Mouse (Mus musculus) stomach, postnatal 0 days (tissue): ENCODE measurements at regions not wholly inside any gene's neighbourhood (a gene's known extent, or its start where the extent isn't known, plus 50 kb on each side); places are given as distances from the start of the nearest gene placed in this dataset.
A peak's percentile ranks its signal among the peaks of the same experiment; 100 is the strongest.

ENCODE experiments used
- ATAC-seq: fragments of 200-750 bp; cut with Nextera tagmentation; 2 replicates; pipeline ENCODE4 v1.8.0; 2017; ENCODE audit not compliant: low FRiP score, low TSS enrichment
- DNase-seq: peaks from one replicate; pipeline ENCODE4 v3.0.0-alpha.2; 2016; ENCODE audit warnings: low spot score
- H3K27ac ChIP-seq: fragments of 300-500 bp; sonication (generic); replicated peaks from 2 replicates; pipeline ENCODE4 v1.5.1; 2014; ENCODE audit warnings: mild to moderate bottlenecking, control low read depth
- H3K27me3 ChIP-seq: fragments of 300-500 bp; sonication (generic); 2 replicates; pipeline ENCODE4 v1.6.1; 2014; ENCODE audit warnings: low read length; ENCODE audit not compliant: control insufficient read depth, insufficient read depth
- H3K36me3 ChIP-seq: fragments of 300-500 bp; sonication (generic); 2 replicates; pipeline ENCODE4 v1.6.1; 2014; ENCODE audit warnings: low read length, mixed read lengths; ENCODE audit not compliant: control insufficient read depth, insufficient read depth
- H3K4me1 ChIP-seq: fragments of 300-500 bp; sonication (generic); replicated peaks from 2 replicates; pipeline ENCODE4 v1.6.1; 2014; ENCODE audit warnings: antibody characterized with exemption; ENCODE audit not compliant: control insufficient read depth, insufficient read depth
- H3K4me2 ChIP-seq: fragments of 300-500 bp; sonication (generic); replicated peaks from 2 replicates; pipeline ENCODE4 v1.6.1; 2014; ENCODE audit warnings: low read depth, mild to moderate bottlenecking, control low read depth, moderate library complexity
- H3K4me3 ChIP-seq: fragments of 300-500 bp; sonication (generic); 2 replicates; pipeline ENCODE4 v1.5.1; 2014; ENCODE audit warnings: low read depth, low read length, control low read depth
- H3K9ac ChIP-seq: fragments of 300-500 bp; sonication (generic); 2 replicates; pipeline ENCODE4 v1.6.1; 2014; ENCODE audit warnings: mild to moderate bottlenecking, low read length, control low read depth, mixed read lengths
- H3K9me3 ChIP-seq: fragments of 300-500 bp; sonication (generic); 2 replicates; pipeline ENCODE4 v1.6.1; 2016; ENCODE audit warnings: low read length; ENCODE audit not compliant: control insufficient read depth
- CTCF ChIP-seq: IDR thresholded peaks from 2 replicates; pipeline ENCODE4 v1.5.1; 2016; ENCODE audit warnings: antibody characterized with exemption, low read depth, mild to moderate bottlenecking, moderate library complexity
- EP300 ChIP-seq: optimal IDR thresholded peaks from 2 replicates; pipeline ENCODE3; 2016; ENCODE audit warnings: antibody characterized with exemption
- WGBS: fragments of 180-500 bp; shearing (Covaris S2); extraction: QIAGEN DNeasy Blood & Tissue Kit; methylation state at CpG from one replicate; pipeline ENCODE4 v1.1.7; 2014; 5-methylcytosine and 5-hydroxymethylcytosine counted together

GRCm38 (mm10) chr7:136060339-136061073, 344.3 kb upstream of the Mki67 start:
- WGBS, result 9% methylated on average over 29 of the region's 29 CpGs
- TF ChIP-seq EP300 (no peak), CTCF (peak; percentile 63)
- Histone ChIP-seq H3K9me3 (no peaks in the 10 kb centered on the region), H3K4me1 (no peaks in the 10 kb centered on the region), H3K36me3 (no peaks in the 10 kb centered on the region), H3K27me3 (no peaks in the 10 kb centered on the region), H3K4me2 (peak overlapping the region; percentile 49), H3K4me3 (peak overlapping the region; percentile 10; the same call in 1 of the 2 replicates), H3K9ac (no peak overlapping the region), H3K27ac (no peak overlapping the region)
- DNase-seq (peak; percentile 28), ATAC-seq (no peak)

DNA sequence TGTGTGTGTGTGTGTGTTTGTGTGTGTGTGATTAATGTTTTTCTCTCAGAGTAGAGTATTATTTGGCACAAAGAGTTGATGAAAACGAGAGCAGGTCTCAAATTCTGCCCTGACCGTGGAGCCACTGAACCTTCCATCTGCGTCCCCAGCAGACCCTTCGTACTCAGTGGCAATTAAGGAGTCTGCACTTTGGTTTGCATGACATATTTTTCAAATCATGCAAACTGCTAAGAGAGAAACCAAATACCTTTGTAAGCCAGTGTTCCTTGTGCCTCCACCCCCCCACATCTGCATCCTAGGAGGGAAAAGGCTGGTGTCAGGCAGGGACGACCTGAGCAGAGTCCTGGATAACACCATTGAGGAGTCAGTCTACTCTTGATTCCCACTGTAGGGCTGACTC, 346.5 kb upstream of the Mki67 start:
- no peak overlapping the region for H3K4me2 ChIP-seq
- TF ChIP-seq EP300, result no peak
- H3K9me3 ChIP-seq, result no peaks in the 10 kb centered on the region
- no peak overlapping the region for H3K4me3 ChIP-seq
- no peaks in the 10 kb centered on the region for H3K27me3 ChIP-seq
- H3K4me1 ChIP-seq, result no peaks in the 10 kb centered on the region
- no peak for ATAC-seq
- no peaks in the 10 kb centered on the region for H3K36me3 ChIP-seq
- no peak for DNase-seq
- H3K27ac ChIP-seq, result no peak overlapping the region
- no peak overlapping the region for H3K9ac ChIP-seq
- WGBS, result 53% methylated on average over 5 of the region's 5 CpGs

- TF ChIP-seq CTCF, result no peak
- TF ChIP-seq EP300, result no peak
- Histone ChIP-seq H3K4me1 (no peaks in the 10 kb centered on the region), H3K4me3 (no peak overlapping the region), H3K9ac (no peak overlapping the region), H3K36me3 (no peaks in the 10 kb centered on the region), H3K4me2 (no peak overlapping the region), H3K27me3 (no peaks in the 10 kb centered on the region), H3K27ac (no peak overlapping the region), H3K9me3 (no peaks in the 10 kb centered on the region)
- ATAC-seq, result no peak
- WGBS, result 73% methylated on average over 12 of the region's 12 CpGs
- no peak for DNase-seq
Measured at GRCm38 (mm10) chr7:136065038-136065678, 349.0 kb upstream of the Mki67 start.

DNA sequence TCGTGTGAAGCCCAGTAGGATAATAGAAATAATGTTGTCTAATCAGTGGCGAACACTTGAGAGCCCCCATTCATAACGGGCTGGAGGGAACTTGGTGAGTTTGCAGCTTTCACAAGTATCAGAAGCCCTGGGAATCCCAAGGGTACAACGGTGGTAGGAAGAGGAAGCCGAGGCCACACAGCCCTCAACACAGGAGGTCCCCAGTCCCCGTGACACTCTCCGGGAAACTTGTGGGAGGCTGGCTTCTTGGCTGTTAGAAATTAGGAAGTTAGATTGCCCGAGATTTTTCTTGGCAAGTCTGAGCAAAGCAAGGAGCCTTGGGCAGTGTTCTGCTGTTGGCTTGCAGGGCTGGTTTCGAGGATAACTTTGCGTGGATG, 349.5 kb upstream of the Mki67 start:
- Histone ChIP-seq H3K4me2 (no peak overlapping the region), H3K27me3 (no peaks in the 10 kb centered on the region), H3K27ac (no peak overlapping the region), H3K4me1 (no peaks in the 10 kb centered on the region), H3K4me3 (no peak overlapping the region), H3K9ac (no peak overlapping the region), H3K9me3 (no peaks in the 10 kb centered on the region), H3K36me3 (no peaks in the 10 kb centered on the region)
- no peak for DNase-seq
- 68% methylated on average over 10 of the region's 10 CpGs for WGBS
- no peak for TF ChIP-seq EP300
- no peak for TF ChIP-seq CTCF
- no peak for ATAC-seq

- Histone ChIP-seq H3K27ac (no peak overlapping the region), H3K4me2 (no peak overlapping the region), H3K9me3 (no peaks in the 10 kb centered on the region), H3K36me3 (no peaks in the 10 kb centered on the region), H3K4me1 (no peaks in the 10 kb centered on the region), H3K4me3 (no peak overlapping the region), H3K9ac (no peak overlapping the region), H3K27me3 (no peaks in the 10 kb centered on the region)
- no peak for TF ChIP-seq EP300
- TF ChIP-seq CTCF, result no peak
- no peak for DNase-seq
- ATAC-seq, result no peak
- 54% methylated on average over 5 of the region's 5 CpGs for WGBS
Measured at GRCm38 (mm10) chr7:136070881-136071280, 354.7 kb upstream of the Mki67 start.

- ATAC-seq (no peak), DNase-seq (no peak)
- H3K36me3 ChIP-seq, result no peaks in the 10 kb centered on the region
- H3K4me2 ChIP-seq, result no peak overlapping the region
- H3K4me1 ChIP-seq, result no peaks in the 10 kb centered on the region
- TF ChIP-seq EP300, result no peak
- no peak for TF ChIP-seq CTCF
- no peaks in the 10 kb centered on the region for H3K27me3 ChIP-seq
- no peak overlapping the region for H3K4me3 ChIP-seq
- H3K27ac ChIP-seq, result no peak overlapping the region
- 83% methylated on average over 4 of the region's 4 CpGs for WGBS
- H3K9me3 ChIP-seq, result no peaks in the 10 kb centered on the region
- no peak overlapping the region for H3K9ac ChIP-seq
Measured at GRCm38 (mm10) chr7:136071331-136071730, 355.2 kb upstream of the Mki67 start.
